Mouse (Mus musculus) liver (tissue): ENCODE measurements at regions not wholly inside any gene's neighbourhood (a gene's known extent, or its start where the extent isn't known, plus 50 kb on each side); places are given as distances from the start of the nearest gene placed in this dataset.

Experiments used
- DNase-seq: peaks from one replicate; pipeline ENCODE4 v3.0.0-alpha.2; 2020; ENCODE audit warnings: mixed read lengths

GRCm38 (mm10) chr3:132023342-132023741 lies 61.8 kb upstream of the Dkk2 start:
- DNase-seq: no peak

- DNase-seq: no peak
These were observed 56.0 kb upstream of the Dkk2 start for GRCm38 (mm10) chr3:132029112-132029511.

GRCm38 (mm10) chr3:132033078-132033713 lies 51.9 kb upstream of the Dkk2 start:
- no peak for DNase-seq

- DNase-seq: no peak
These were observed 49.9 kb upstream of the Dkk2 start for GRCm38 (mm10) chr3:132035176-132035575.
